Mouse (Mus musculus) heart, adult 8-10 months (tissue): ENCODE data around the gene Gorasp2. TPM values are rescaled to one million over a fixed set of nuclear protein-coding genes. Genes with fewer than 3 reads are reported as not detected.

Experiments
- DNase-seq: peaks from one replicate; pipeline ENCODE4 v3.0.0; 2022; ENCODE audit warnings: low spot score
- total RNA-seq, 4 experiments: library from RNA; stranded (reverse); gene quantifications; 2 replicates each; pipeline ENCODE4 v1.2.4; 2022

Gorasp2 gene
- total RNA-seq, 4 experiments from 2014 or later: 61.3 to 66.8 (median 65.0) TPM

GRCm38 (mm10) chr2:70742588-70742987 is 81.2 kb downstream of the Gorasp2 start:
- DNase-seq: no peak

GRCm38 (mm10) chr2:70751655-70752054 is 90.3 kb downstream of the Gorasp2 start:
- DNase-seq: no peak

GRCm38 (mm10) chr2:70752149-70752548 is 90.8 kb downstream of the Gorasp2 start:
- no peak for DNase-seq

Other genes with a start within 250 kb of the Gorasp2 start
- not detected for gene Sp5, start 186.7 kb upstream of the Gorasp2 start, total RNA-seq
- under 1 TPM in 1 of 4 experiments, not detected in 3; 0.22 TPM for gene Erich2, start 152.8 kb upstream of the Gorasp2 start, total RNA-seq
- gene Gad1, start 108.5 kb upstream of the Gorasp2 start, total RNA-seq: 1 to 10 TPM in 1 of 4 experiments, under 1 TPM in 3; 0.84 to 1.2 (median 0.93) TPM
- gene Gm26558, start 532 bp downstream of the Gorasp2 start, total RNA-seq: under 1 TPM in 2 of 4 experiments, not detected in 2; 0.31 to 0.38 TPM
- gene Tlk1, start 164.2 kb downstream of the Gorasp2 start, total RNA-seq: 10 to 100 TPM; 27.5 to 38.2 (median 32.4) TPM